Mouse (Mus musculus) liver, postnatal 0 days (tissue): ENCODE results near the gene Rnf6.

Source experiments
- CTCF ChIP-seq: sonication (generic); IDR thresholded peaks from 2 replicates; pipeline ENCODE4 v1.5.1; 2016; ENCODE audit warnings: antibody characterized with exemption, low read depth
- EP300 ChIP-seq: IDR thresholded peaks from 2 replicates; pipeline ENCODE4 v1.6.1; 2016; ENCODE audit warnings: antibody characterized with exemption, low read depth, mild to moderate bottlenecking

DNA sequence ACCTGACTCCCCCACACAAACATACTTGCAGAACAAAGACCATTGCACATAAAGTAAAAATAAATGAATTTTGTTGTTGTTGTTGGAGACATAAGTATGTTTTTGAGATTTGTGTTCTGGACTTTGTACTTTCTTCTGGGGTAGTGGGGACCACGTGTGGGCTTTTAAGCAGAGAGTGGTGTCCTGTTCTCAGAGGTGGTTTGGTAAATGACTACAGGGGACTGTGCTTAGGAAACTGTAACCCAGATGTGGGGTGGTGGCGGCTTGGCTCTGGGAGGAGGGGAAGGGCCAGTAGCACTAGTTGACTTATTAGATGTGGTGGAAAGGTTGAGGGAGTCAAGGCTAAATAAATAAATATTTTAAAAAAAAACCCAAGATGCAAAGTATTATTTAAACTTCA lies 19.4 kb upstream of the Rnf6 start:
- TF ChIP-seq CTCF (no peak), EP300 (no peak)
